Mouse (Mus musculus): ENCODE data around the gene Ccdc157.
"Not testable (repeated sequence)": the region's sequence is repeated elsewhere in the genome, so short reads cannot be mapped to it uniquely, and the experiment has no call there.

The Ccdc157 gene

GRCm38 (mm10) chr11:4159808-4160708 lies at the start of gene Ccdc157, which contains the start of gene Sf3a1:
Gene Ccdc157 (minus strand): TSS chr11:4160293.
Gene Sf3a1 (plus strand): TSS chr11:4160350.
- peak; percentile 98 for DNase-seq

- no peak for DNase-seq
Measured at GRCm38 (mm10) chr11:4209556-4209955, 49.5 kb upstream of the Ccdc157 start.

- DNase-seq, result no peak
Measured at GRCm38 (mm10) chr11:4207655-4208054, 47.6 kb upstream of the Ccdc157 start.

- no peak for DNase-seq
Measured at GRCm38 (mm10) chr11:4206563-4206962, 46.5 kb upstream of the Ccdc157 start.

GRCm38 (mm10) chr11:4205951-4206350 lies 45.9 kb upstream of the Ccdc157 start:
- no peak for DNase-seq

- DNase-seq, result no peak
Measured at GRCm38 (mm10) chr11:4205097-4205655, 45.1 kb upstream of the Ccdc157 start.

- no peak for DNase-seq
Measured at GRCm38 (mm10) chr11:4203705-4204074, 43.6 kb upstream of the Ccdc157 start.

- no peak for DNase-seq
Measured at GRCm38 (mm10) chr11:4202995-4203704, 43.1 kb upstream of the Ccdc157 start.

- no peak for DNase-seq
Measured at GRCm38 (mm10) chr11:4201981-4202700, 42.0 kb upstream of the Ccdc157 start.

GRCm38 (mm10) chr11:4197691-4198090 lies 37.6 kb upstream of the Ccdc157 start:
- no peak for DNase-seq

GRCm38 (mm10) chr11:4196636-4197035 lies 36.5 kb upstream of the Ccdc157 start:
- no peak for DNase-seq

- no peak for DNase-seq
Measured at GRCm38 (mm10) chr11:4195597-4196031, 35.5 kb upstream of the Ccdc157 start.

- DNase-seq, result no peak
Measured at GRCm38 (mm10) chr11:4193420-4193819, 33.3 kb upstream of the Ccdc157 start.

GRCm38 (mm10) chr11:4192757-4193156 lies 32.7 kb upstream of the Ccdc157 start:
- DNase-seq, result no peak

GRCm38 (mm10) chr11:4190677-4191076 lies 30.6 kb upstream of the Ccdc157 start:
- no peak for DNase-seq

- DNase-seq, result no peak
Measured at GRCm38 (mm10) chr11:4189182-4189581, 29.1 kb upstream of the Ccdc157 start.

GRCm38 (mm10) chr11:4187318-4187700 lies 27.2 kb upstream of the Ccdc157 start:
- DNase-seq, result no peak

- DNase-seq, result peak; percentile 99
Measured at GRCm38 (mm10) chr11:4186486-4187317, 26.6 kb upstream of the Ccdc157 start, which contains the start of gene Tbc1d10a. Gene Tbc1d10a (plus strand): TSS chr11:4186789.

GRCm38 (mm10) chr11:4185480-4185879 lies 25.4 kb upstream of the Ccdc157 start:
- not testable (repeated sequence) for DNase-seq

GRCm38 (mm10) chr11:4184251-4184952 lies 24.3 kb upstream of the Ccdc157 start:
- no peak for DNase-seq

GRCm38 (mm10) chr11:4183511-4183910 lies 23.4 kb upstream of the Ccdc157 start:
- DNase-seq, result no peak

Data from embryo, embryonic 11 days (tissue).